Mouse (Mus musculus) megakaryocyte, embryonic 14.5 days (primary cell): ENCODE data around the gene Phf3.

ENCODE experiments used
- FLI1 ChIP-seq: IDR thresholded peaks from 2 replicates; pipeline ENCODE4 v1.6.1; 2012; ENCODE audit warnings: low read length, inconsistent platforms, mixed read lengths
- GATA1 ChIP-seq: IDR thresholded peaks from 3 replicates; pipeline ENCODE4 v1.6.1; 2012; ENCODE audit warnings: mixed read lengths, low read length, inconsistent platforms, borderline replicate concordance

DNA sequence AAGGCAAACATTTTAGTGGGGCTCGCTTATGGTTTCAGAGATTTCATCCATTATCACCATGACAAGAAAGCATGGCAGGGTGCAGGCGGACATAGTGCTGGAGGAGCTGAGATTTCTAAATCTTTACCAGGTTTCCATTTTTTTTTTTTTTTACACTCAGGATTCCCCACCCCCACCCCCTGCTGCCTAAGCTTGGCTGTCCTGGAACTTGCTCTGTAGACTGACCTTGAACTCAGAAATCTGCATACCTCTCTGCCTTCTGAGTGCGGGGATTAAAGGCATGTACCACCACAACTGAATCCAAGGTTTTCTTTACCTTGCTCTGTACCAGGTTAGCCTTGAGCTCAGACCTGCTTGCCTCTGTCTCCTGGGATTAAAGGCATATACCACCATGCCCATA is 48.5 kb upstream of the Phf3 start:
- no peak for TF ChIP-seq GATA1
- TF ChIP-seq FLI1 = no peak
